Mouse (Mus musculus) spleen, postnatal 14 days (tissue): Measurements from ENCODE around the gene Ttll10.
A peak's percentile ranks its signal among the peaks of the same experiment; 100 is the strongest.

Source experiments
- DNase-seq, 2 experiments: peaks; one replicate each; pipeline ENCODE4 v3.0.0; 2021 to 2022; ENCODE audit warnings: low spot score in 2 of 2

Ttll10 gene

DNA sequence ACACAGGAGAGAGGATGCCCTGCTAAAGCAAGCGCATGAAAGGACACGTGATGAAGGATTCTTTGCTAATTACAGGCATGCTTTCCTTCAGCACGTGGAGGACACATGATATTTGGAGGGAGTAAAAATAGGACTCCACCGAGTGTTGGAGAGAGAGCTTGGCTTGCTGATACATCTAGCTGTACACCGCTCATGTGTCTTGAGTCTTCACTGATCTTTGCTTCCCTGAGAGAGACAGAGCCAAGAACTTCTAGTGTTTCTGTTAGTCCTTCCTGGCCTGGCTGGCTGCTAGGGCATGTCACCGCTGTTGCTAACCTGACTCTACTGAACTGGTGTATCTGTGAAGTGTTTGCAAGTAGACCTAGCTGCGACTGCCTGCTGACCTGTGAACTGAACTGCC, 35.0 kb downstream of the Ttll10 start:
- no peak for DNase-seq

DNA sequence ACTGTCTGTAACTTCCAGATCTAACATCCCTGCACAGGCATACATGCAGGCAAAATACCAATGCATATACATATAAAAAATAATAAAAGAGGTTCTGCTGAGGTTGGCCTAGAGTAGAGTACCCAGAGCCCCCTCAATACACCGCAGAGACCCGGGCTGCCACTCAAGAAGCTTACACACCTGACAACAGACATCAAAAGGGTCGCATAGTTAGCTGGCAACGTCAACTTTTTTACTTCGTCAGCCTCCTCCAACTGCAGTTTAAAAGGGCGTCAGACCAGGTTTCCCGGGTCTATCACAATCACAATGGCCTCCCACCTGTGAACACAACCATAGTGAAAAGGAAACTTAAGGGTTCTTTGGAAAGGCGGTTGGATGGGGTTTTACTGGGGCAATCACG, 35.7 kb downstream of the Ttll10 start:
- DNase-seq: no peak

DNA sequence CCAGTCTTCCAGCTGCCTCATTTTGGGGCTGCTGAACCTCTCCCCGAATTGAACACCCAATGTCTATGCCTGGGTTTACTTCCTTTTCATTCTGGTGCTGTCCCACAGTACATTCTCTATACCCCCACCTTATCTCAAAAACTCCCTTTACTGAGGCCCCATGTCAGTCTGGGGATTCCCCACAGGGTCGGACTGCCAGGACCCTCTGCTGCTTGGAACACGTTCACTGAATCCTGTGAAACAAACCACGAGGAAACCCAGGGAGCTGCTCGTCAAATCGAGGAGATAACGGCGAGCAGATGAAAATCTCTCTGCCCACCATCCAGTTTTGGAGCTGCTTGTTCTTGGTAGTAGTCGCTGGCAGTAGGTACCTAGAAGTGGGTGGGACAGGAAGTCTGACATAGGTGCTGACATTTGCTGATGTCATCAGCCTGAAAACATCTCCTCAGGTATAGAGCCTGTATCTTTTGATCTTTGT, 37.2 kb downstream of the Ttll10 start:
- no peak for DNase-seq

DNA sequence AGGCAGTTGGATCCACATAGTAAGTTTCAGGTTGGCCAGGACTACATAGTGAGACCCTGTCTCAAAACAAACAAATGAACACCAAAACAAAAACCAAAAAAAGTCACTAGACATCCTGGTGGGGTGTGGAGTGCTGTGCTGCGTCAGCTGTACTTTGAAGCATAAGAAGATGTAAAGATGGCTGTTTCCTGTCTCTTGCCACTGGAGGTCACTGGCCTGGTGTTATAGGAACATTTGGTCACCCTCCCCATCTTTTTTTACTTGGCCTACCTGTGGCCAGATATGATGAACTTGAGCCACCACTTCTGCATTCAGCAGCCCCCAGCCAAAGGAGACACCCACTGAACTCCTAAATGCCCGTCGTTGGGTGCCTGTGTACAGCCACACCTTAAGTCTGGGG, 37.8 kb downstream of the Ttll10 start:
- no peak for DNase-seq

DNA sequence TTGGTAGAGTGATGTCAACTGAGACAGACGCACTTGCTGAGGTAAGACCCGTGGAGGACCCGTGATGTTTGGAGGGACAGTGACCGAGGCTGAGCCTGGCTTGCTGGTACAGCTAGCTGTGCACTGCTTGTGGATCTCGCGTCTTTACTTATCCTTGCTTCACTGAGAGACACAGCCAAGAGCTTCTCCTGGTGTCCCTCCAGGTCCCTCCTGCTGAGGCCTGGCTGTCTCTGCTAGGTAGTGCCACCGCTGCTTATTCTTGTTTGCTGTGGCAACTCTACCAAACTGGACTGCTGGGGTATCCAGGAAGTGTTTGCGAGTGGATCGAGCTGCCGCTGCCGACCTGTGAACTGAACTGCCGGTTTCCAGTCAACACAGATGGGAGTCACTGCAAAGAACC, 39.4 kb downstream of the Ttll10 start:
- no peak for DNase-seq

DNA sequence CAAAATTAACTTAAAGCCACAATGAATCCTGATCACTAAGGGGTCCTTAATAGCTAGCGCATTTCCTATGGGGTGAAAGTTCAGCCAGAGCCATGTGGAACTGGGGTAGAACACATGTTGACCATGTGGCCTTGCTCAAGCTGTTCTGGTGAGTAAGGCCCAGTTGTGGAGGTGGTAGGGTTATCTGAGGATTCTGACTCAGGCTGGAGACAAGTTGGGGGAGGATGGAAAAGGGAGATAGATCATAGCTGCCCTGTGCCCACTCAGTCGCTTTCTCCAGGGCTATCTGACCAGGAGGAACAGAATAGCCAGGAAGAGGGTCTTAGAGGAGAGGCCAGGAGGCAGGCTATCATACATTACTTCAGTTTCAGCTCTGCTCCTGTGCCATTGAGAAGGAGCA, 44.8 kb downstream of the Ttll10 start:
- DNase-seq: no peak

DNA sequence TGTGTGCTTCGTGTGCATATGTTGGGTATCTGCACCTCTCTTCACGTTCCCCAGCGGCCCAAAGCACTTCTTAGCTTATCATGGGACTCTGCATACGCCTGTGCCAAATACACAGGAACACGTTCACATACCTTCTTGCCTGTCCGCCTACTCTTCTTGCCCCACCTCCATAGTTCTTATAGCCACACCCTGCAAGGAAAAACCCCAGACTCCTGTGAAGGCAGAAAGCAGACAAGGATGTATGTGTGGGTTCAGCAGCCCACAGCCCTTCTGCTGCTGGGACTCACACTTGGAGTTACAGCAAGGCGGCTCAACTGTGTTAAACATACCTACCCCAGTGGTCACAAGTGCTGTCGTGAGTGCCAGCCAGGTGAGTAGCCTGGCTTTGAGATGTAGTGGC, 45.6 kb downstream of the Ttll10 start, which contains the start of gene Tnfrsf4:
Gene Tnfrsf4, plus strand, starts transcription at position 207 of the 400 bp plus-strand sequence.
- DNase-seq: no peak

DNA sequence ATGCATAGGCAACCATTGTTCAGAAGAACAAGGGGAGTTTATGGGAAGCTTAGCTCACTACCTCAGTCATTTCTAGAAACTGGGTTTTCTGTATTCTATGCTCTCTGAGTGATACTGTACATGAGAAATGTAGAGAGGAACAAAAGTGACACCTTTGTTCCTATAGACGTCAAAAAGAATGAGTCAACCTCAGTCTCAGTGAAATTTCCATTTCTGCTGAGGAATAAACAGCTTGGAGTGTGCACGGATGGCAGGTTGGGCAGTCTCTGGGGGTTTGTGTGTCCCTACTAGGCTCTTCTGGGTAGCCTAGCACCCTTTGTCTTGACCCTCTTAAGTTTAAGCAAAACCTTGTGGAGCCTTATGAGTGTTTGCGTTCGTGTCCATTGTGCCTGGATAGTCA, 50.8 kb downstream of the Ttll10 start:
- no peak for DNase-seq

DNA sequence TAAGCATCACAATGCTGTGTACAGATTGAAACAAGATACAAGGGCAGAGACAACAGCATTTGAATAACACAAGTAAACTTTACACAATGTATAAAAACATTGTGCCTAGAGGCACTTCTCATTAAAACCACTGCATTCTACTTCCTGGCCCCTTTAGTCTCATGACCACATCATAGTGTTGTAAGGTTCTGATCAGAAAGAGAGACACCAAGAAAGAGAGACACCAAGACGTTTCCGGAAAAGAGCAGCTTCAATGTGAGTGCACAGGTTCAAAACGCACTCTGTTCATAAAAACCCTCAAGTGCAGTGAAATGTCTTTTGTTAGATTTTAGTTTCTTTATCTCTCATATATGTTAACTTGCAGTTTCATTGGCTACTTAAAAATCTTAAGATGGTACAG, 55.1 kb downstream of the Ttll10 start:
- DNase-seq: no peak

DNA sequence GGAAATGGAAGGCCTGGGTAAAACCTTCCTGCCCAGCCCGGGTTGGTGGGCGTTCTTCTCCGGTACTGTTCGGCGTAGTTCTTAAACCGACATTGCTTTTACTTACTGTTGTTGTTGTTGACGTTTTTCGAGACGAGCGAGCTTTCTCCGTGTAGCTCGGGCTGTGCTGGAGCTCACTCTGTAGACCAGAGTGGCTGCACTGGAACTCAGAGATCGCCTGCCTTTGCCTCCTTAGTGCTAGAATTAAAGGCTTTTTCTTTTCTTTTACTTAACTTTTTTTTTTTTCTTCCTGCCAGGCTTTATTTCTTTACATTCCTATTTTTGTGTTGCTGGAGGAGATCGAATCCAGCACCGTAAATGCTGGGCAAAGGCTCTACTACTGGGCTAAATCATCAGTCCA, 65.6 kb downstream of the Ttll10 start:
- no peak for DNase-seq

DNA sequence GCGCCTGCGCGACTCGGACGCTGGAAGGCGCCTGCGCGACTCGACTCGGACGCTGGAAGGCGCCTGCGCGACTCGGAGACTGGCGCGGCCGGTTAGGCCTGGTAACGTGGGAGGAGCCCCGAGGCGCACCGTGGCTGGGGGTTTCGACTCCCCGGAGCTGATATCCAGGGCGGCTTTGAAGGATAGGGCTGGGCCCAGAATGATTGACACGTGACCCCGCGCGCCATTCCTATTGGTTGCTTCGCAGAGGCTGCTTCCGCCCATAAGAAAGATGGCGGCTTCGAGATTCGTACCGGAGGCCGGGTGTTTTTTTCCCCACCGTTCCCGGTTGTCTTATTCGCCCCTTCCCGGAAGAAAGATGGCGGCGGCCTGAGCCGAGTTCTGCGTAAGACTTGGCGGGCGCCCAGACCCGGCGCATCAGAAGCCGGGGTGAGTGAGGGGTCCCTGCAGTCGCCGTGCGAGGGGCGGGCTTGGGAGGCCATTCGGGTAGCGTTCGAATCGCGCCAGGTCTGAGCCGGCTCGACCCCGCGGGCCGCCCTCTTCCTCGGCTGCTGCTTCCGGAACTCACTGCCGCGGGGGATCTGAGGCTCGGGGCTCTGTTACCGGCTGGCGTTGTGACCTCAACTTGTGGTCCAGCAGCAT, 66.2 kb downstream of the Ttll10 start:
- peak; percentile 92 to 96 for DNase-seq

DNA sequence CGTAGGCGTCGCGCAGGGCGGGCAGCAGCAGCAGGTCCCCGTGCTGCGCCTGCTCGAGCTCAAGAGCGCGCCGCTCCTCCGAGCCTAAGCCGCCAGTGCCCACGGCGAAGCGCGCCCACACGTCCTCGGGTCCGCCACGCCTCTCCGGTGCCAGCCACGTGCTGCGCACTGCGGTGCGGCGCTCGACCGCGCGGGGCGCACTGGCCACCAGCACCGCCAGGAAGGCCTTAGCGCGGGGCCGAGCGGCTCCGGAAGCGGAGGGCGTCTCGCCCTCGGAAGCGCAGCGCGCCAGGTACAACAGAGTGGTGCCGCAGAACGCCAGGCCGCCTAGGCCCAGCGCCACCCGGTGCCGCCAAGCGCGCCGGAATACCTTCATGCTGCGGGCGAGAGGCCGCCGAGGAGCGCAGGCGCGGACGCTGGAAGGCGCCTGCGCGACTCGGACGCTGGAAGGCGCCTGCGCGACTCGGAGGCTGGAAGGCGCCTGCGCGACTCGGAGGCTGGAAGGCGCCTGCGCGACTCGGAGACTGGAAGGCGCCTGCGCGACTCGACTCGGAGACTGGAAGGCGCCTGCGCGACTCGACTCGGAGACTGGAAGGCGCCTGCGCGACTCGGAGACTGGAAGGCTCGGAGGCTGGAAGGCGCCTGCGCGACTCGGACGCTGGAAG, 66.8 kb downstream of the Ttll10 start, which contains the start of the genes B3galt6 and Sdf4:
Gene B3galt6, minus strand, starts transcription at position 409 of the 665 bp plus-strand sequence.
Gene Sdf4, plus strand, starts transcription at position 632 of the 665 bp plus-strand sequence.
- peak; percentile 69 to 82 for DNase-seq

DNA sequence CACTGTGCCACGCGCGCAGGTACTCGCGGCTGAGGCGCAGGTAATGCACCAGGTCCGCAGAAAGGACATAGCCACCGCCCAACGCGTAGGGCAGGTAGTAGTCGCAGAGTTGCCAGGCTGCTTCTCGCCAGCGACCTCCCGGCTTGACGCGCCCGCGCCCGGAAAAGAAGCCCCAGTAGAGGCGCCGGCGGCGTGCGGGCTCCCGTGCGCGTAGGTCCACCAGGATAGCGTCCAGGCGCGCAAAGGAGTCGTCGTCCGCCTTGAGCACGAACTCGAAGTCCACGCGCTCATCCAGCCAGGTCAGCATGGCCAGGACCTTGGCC, 67.3 kb downstream of the Ttll10 start:
- DNase-seq: no peak

DNA sequence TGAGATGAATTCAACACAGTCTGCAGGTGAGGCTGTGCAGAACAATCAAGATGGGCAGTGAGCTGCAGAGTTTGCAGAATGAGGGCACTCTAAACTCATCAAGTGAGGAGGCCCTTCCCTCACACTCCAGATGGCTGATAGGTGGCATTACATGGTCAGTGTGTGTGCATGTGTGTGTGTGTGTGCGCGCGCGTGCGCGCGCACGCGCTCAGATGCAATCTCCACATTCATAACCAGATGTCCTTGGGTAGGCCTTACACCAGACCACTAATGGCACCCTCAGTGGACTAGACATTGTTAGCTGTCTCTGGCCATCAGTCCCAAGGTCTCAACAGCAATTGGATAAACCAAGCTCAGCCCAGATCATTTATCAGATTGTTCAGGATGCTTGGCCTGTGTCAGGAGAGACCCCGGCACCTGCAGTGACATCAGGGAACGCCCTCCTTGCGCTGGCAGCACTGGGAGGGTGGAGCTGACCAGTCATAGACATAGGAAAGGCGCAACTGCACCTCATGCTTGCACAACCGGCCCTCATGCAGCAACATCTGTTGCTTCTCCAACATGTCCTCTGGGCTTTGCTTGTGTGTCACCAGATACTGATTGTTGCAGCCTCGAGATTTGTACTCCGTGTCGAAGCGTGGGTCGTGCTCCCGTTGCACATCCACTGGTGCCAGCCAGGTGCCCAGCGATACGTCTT, 67.9 kb downstream of the Ttll10 start:
- peak in 1 of 2 experiments; percentile 23 for DNase-seq
